Mouse (Mus musculus): Measurements from ENCODE around the gene Ubr1. TPM values are rescaled to one million over a fixed set of nuclear protein-coding genes. Genes with fewer than 3 reads are reported as not detected.

Gene Ubr1
- polyA plus RNA-seq (2015; fragmentation: Nextera tagmentation; extraction: Ambion mirVana): 18.5 and 22.0 TPM in 2 replicates

DNA sequence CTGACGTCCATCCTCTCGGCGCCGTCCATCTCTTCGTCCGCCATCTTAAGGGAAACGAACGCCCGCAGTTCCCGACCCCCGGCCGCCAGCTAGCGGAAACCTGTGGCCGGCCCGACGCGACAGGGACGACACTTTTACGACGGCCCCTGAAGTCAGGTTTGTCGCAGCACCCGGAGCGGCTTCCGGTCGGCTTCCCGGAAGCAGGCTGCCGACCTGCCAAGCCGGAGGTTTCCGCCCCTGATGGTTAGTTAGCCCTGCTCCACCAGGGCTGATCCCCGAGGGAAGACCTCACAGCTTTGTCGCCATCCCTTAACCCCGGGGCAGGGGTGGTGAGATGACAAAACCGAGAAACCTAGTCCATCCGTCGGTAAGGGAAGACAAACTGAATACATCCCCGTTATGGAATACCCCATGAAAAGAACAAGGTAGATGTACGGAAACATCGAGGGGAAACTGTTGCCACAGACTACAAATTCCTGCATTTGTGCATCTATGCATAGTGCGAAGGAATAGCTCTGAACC lies at the start of gene Ubr1:
Ubr1 (minus strand) TSS at position 157 of the 522 bp plus-strand sequence.
- under 1% methylated on average over 39 of the region's 39 CpGs for WGBS
- no peaks in the 10 kb centered on the region for H3K27me3 ChIP-seq (ENCODE audit: control insufficient read depth, insufficient read depth, low read length)
- peak; percentile 83 for ATAC-seq (replicated peaks; ENCODE audit: extremely low read depth, insufficient read depth, low FRiP score)
- H3K9me3 ChIP-seq (replicated peaks; ENCODE audit: control insufficient read depth, low read length): no peaks in the 10 kb centered on the region
- peak within 1 kb of the TSS; percentile 95 for H3K9ac ChIP-seq (ENCODE audit: low read length)
- peak within 1 kb of the TSS; percentile 80 for H3K4me3 ChIP-seq (ENCODE audit: low read length)
- H3K36me3 ChIP-seq (ENCODE audit: control insufficient read depth, insufficient read depth): no peaks in the 10 kb centered on the region
- H3K4me2 ChIP-seq (ENCODE audit: low read depth, low read length): peak within 1 kb of the TSS; percentile 90
- peak within 1 kb of the TSS; percentile 70 for H3K27ac ChIP-seq (ENCODE audit: low read length)
- H3K4me1 ChIP-seq (ENCODE audit: control insufficient read depth, insufficient read depth, low read length): peaks cover 11% of the 10 kb centered on the region

DNA sequence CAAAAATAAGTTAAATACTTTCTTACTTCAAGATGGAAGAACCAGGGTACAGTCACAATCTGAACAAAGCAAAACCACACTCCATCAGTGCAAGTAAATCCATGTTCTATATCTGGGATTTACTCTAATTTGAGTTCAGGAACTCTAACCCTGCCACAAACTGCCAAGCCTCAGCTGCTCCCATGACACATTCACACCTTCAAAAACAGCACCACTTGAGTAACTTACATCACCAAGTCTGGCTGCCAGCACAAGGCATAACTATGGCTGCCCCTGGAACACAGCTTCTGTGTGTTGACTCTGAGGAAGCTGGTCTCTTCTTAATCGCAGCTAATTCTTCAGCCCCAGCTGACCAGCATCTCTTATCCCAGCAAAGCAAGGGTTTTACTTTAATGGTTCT lies 46.6 kb upstream of the Ubr1 start:
- no peak for ATAC-seq (replicated peaks; ENCODE audit: extremely low read depth, insufficient read depth, low FRiP score)
- 65% methylated on average over 1 of the region's 1 CpGs for WGBS
- peaks cover 3% of the 10 kb centered on the region for H3K9me3 ChIP-seq (replicated peaks; ENCODE audit: control insufficient read depth, low read length)
- H3K36me3 ChIP-seq (ENCODE audit: control insufficient read depth, insufficient read depth): peaks cover 9% of the 10 kb centered on the region
- no peaks in the 10 kb centered on the region for H3K27me3 ChIP-seq (ENCODE audit: control insufficient read depth, insufficient read depth, low read length)
- H3K4me3 ChIP-seq (ENCODE audit: low read length): no peak overlapping the region
- H3K4me1 ChIP-seq (ENCODE audit: control insufficient read depth, insufficient read depth, low read length): no peaks in the 10 kb centered on the region
- no peak overlapping the region for H3K9ac ChIP-seq (ENCODE audit: low read length)
- no peak overlapping the region for H3K4me2 ChIP-seq (ENCODE audit: low read depth, low read length)
- H3K27ac ChIP-seq (ENCODE audit: low read length): no peak overlapping the region

DNA sequence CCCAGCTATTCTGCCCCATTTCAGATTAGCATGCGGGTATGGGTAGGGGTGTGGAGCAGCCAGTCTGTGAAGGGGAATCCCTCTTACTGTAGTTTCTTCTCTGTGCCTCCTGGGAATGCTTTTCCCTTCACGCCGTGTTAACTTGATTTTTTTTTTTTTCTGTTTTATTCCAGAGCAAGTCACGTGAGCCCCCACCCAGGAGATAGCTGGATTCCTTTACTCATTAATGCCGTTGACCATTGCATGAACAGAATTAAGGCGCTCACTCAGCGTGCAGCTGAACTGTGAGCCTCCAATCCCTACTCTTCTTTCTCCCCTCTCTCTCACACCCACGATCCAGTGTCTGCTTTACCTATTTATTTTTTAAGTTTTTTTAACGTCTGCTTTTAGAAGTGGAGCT lies 45.7 kb upstream of the Ubr1 start:
- Histone ChIP-seq H3K9ac (ENCODE audit: low read length) (no peak overlapping the region), H3K36me3 (ENCODE audit: control insufficient read depth, insufficient read depth) (peaks cover 9% of the 10 kb centered on the region), H3K4me1 (ENCODE audit: control insufficient read depth, insufficient read depth, low read length) (no peaks in the 10 kb centered on the region), H3K4me3 (ENCODE audit: low read length) (no peak overlapping the region), H3K27ac (ENCODE audit: low read length) (no peak overlapping the region), H3K4me2 (ENCODE audit: low read depth, low read length) (no peak overlapping the region), H3K9me3 (replicated peaks; ENCODE audit: control insufficient read depth, low read length) (peaks cover 3% of the 10 kb centered on the region), H3K27me3 (ENCODE audit: control insufficient read depth, insufficient read depth, low read length) (no peaks in the 10 kb centered on the region)
- no peak for ATAC-seq (replicated peaks; ENCODE audit: extremely low read depth, insufficient read depth, low FRiP score)
- WGBS: 78% methylated on average over 9 of the region's 9 CpGs

DNA sequence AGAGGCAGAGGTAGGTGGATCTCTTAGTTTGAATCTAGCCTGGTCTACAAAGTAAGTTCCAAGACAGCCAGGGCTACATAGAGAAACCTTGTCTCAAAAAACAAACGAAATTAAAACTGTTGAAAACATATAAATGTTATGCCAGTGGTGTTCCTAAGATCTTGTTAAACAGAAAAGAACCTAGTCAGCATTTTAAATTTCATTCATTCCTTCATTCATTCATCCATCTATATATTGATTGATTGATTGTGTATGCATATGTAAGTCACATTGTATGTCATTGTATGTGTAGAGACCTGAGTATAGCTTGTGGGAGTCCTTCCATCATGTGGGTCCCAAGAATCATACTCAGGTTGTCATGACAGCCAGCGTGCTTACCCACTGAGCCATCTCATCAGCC lies 45.0 kb upstream of the Ubr1 start:
- Histone ChIP-seq H3K4me1 (ENCODE audit: control insufficient read depth, insufficient read depth, low read length) (no peaks in the 10 kb centered on the region), H3K36me3 (ENCODE audit: control insufficient read depth, insufficient read depth) (peaks cover 9% of the 10 kb centered on the region), H3K9ac (ENCODE audit: low read length) (no peak overlapping the region), H3K4me3 (ENCODE audit: low read length) (no peak overlapping the region), H3K4me2 (ENCODE audit: low read depth, low read length) (no peak overlapping the region), H3K27me3 (ENCODE audit: control insufficient read depth, insufficient read depth, low read length) (no peaks in the 10 kb centered on the region), H3K27ac (ENCODE audit: low read length) (no peak overlapping the region), H3K9me3 (replicated peaks; ENCODE audit: control insufficient read depth, low read length) (peaks cover 3% of the 10 kb centered on the region)
- WGBS: 72% methylated on average over 2 of the region's 2 CpGs
- no peak for ATAC-seq (replicated peaks; ENCODE audit: extremely low read depth, insufficient read depth, low FRiP score)

DNA sequence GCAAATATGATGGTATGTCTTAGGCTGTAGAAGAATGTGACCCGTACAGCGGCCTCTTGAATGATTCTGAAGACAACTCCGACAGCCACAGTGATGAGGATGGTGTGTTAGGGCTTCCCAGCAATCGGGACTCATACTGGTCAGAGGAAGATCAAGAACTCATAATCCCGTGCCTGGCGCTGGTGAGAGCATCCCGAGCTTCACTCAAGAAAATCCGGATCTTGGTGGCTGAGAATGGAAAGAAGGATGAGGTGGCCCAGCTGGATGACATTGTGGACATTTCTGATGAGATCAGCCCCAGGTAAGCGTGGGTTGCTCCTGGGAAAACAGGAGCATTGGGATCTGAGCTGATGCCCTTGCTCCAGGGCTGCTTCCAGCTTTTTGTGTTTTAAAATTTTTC lies 42.2 kb upstream of the Ubr1 start:
- Histone ChIP-seq H3K9ac (ENCODE audit: low read length) (no peak overlapping the region), H3K9me3 (replicated peaks; ENCODE audit: control insufficient read depth, low read length) (peaks cover under 1% of the 10 kb centered on the region), H3K36me3 (ENCODE audit: control insufficient read depth, insufficient read depth) (peaks cover 6% of the 10 kb centered on the region), H3K27ac (ENCODE audit: low read length) (no peak overlapping the region), H3K27me3 (ENCODE audit: control insufficient read depth, insufficient read depth, low read length) (no peaks in the 10 kb centered on the region), H3K4me1 (ENCODE audit: control insufficient read depth, insufficient read depth, low read length) (peaks cover 7% of the 10 kb centered on the region), H3K4me2 (ENCODE audit: low read depth, low read length) (no peak overlapping the region), H3K4me3 (ENCODE audit: low read length) (no peak overlapping the region)
- WGBS: 82% methylated on average over 9 of the region's 9 CpGs
- ATAC-seq (replicated peaks; ENCODE audit: extremely low read depth, insufficient read depth, low FRiP score): no peak

DNA sequence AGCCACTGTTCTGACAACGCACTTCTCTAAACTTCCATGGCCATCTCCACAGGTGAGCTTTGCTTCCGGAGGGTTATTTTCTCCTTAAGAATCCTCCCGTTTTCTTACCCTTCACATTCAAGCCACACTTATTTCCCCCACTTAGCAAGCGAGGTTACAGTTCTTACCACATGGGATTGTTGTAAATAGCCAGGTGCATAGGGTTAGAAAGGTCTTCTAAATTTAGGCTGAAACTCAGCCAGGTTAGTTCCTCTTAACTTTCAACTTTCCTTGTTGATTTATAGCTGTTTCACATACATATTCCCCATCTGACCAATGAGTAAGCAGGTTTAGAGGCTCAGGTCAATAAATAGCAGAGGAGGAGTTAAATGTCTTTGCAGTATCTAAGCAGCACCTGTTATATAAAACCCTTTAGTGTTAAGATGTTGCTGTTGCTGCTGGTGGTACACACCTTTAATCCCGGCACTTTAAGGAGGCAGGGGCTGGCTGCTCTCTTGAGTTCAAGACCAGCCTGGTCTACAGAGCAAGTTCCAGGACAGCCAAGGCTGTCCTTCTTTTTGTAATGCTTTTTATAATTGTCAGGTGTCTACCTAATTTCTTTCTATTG lies 38.7 kb upstream of the Ubr1 start:
- peak overlapping the region; percentile 93 for H3K4me3 ChIP-seq (ENCODE audit: low read length)
- ATAC-seq (replicated peaks; ENCODE audit: extremely low read depth, insufficient read depth, low FRiP score): no peak
- H3K27ac ChIP-seq (ENCODE audit: low read length): no peak overlapping the region
- peaks cover 3% of the 10 kb centered on the region for H3K36me3 ChIP-seq (ENCODE audit: control insufficient read depth, insufficient read depth)
- H3K9me3 ChIP-seq (replicated peaks; ENCODE audit: control insufficient read depth, low read length): no peaks in the 10 kb centered on the region
- H3K9ac ChIP-seq (ENCODE audit: low read length): peak overlapping the region; percentile 85
- WGBS: 23% methylated on average over 5 of the region's 5 CpGs
- H3K27me3 ChIP-seq (ENCODE audit: control insufficient read depth, insufficient read depth, low read length): no peaks in the 10 kb centered on the region
- peaks cover 7% of the 10 kb centered on the region for H3K4me1 ChIP-seq (ENCODE audit: control insufficient read depth, insufficient read depth, low read length)
- H3K4me2 ChIP-seq (ENCODE audit: low read depth, low read length): peak overlapping the region; percentile 93

DNA sequence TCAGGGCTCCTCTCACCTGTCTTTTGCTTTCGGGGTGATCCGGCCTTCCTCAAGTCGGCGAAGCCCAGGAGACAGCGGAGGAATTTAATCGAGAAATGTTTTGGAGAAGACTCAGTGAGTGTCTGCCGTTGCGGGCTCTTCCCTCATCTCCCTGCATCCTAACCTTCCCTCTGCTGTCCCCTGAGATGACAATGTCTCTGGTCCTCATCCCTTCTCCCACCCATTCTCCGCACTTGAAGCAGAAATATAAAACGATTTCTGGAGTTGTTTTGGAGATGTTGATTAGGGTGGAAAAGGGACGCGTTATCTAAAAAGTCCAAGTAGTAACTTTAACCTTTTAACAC lies 38.1 kb upstream of the Ubr1 start:
- H3K27ac ChIP-seq (ENCODE audit: low read length): peak overlapping the region; percentile 44; the same call in 1 of the 2 replicates
- peak overlapping the region; percentile 93 for H3K4me2 ChIP-seq (ENCODE audit: low read depth, low read length)
- WGBS: 2% methylated on average over 12 of the region's 12 CpGs
- peak overlapping the region; percentile 93 for H3K4me3 ChIP-seq (ENCODE audit: low read length)
- H3K9ac ChIP-seq (ENCODE audit: low read length): peak overlapping the region; percentile 85
- peaks cover 7% of the 10 kb centered on the region for H3K4me1 ChIP-seq (ENCODE audit: control insufficient read depth, insufficient read depth, low read length)
- ATAC-seq (replicated peaks; ENCODE audit: extremely low read depth, insufficient read depth, low FRiP score): no peak
- no peaks in the 10 kb centered on the region for H3K27me3 ChIP-seq (ENCODE audit: control insufficient read depth, insufficient read depth, low read length)
- no peaks in the 10 kb centered on the region for H3K9me3 ChIP-seq (replicated peaks; ENCODE audit: control insufficient read depth, low read length)
- peaks cover 3% of the 10 kb centered on the region for H3K36me3 ChIP-seq (ENCODE audit: control insufficient read depth, insufficient read depth)

DNA sequence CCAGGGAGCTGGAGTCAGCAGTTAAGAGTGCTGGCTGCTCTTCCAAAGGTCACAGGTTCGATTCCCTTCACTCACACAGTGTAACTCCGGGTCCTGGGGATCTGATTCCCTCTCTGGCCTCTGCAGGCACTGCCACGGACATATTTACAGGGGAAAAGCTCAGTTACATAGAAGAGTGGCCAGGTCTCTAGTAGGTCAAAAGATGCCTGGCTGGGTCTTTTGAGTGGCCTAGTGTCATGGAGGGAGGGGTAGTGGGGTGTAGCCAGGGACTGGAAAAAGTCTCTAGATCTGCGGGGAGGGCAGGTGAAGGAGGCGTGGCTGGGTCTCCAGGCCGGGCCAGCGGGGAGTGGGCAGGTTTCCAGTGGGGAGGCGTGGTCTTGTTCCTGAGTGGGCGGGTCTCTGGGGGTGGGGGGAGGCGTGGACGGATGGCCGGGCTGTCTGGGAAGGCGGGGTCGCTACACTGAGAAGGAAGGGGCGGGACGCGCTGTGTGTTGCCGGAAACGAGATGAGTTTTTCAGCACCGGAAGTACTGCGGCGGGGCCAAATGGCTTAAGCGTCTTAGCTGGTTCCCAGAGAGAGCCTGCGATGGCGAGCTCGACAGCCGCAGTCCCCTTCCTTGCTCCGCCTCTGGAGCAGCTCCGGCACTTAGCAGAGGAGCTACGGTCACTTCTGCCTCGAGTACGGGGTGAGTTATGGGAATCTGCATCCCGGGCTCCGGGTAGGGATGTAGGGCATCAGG lies 37.6 kb upstream of the Ubr1 start, which contains the start of gene Ccndbp1:
Ccndbp1 (plus strand) TSS at position 479 of the 739 bp plus-strand sequence.
- 2% methylated on average over 32 of the region's 34 CpGs for WGBS

DNA sequence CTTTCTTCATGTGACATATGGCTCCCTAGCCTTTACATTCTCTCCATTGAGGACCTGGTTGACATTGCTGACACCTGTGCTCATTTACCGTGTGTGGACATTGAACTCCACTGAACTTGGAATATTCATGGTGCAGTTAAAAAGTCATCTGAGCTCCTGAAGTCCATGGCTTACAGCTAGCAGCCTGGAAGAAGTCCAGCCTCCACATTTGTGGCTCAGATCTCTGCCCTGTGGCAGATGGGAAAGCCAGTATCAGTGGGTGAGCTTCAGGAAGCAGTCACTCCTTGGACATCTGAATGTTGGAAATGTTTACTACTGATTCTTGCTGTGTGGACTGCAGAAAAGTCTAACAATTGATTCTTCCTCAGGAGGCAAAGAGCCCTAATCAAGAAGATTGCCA lies 36.5 kb upstream of the Ubr1 start:
- no peak overlapping the region for H3K9ac ChIP-seq (ENCODE audit: low read length)
- 80% methylated on average over 1 of the region's 1 CpGs for WGBS
- H3K27me3 ChIP-seq (ENCODE audit: control insufficient read depth, insufficient read depth, low read length): no peaks in the 10 kb centered on the region

More for the DNA sequence above, 37.6 kb upstream of the Ubr1 start, which contains the start of gene Ccndbp1:
- peak within 1 kb of the TSS; percentile 85 for H3K9ac ChIP-seq (ENCODE audit: low read length)
- no peaks in the 10 kb centered on the region for H3K9me3 ChIP-seq (replicated peaks; ENCODE audit: control insufficient read depth, low read length)
- H3K4me2 ChIP-seq (ENCODE audit: low read depth, low read length): peak within 1 kb of the TSS; percentile 93
- peak; percentile 98 for ATAC-seq (replicated peaks; ENCODE audit: extremely low read depth, insufficient read depth, low FRiP score)
- H3K36me3 ChIP-seq (ENCODE audit: control insufficient read depth, insufficient read depth): peaks cover 3% of the 10 kb centered on the region
- H3K4me1 ChIP-seq (ENCODE audit: control insufficient read depth, insufficient read depth, low read length): peaks cover 7% of the 10 kb centered on the region
- H3K27ac ChIP-seq (ENCODE audit: low read length): peak within 1 kb of the TSS; percentile 44
- no peaks in the 10 kb centered on the region for H3K27me3 ChIP-seq (ENCODE audit: control insufficient read depth, insufficient read depth, low read length)
- H3K4me3 ChIP-seq (ENCODE audit: low read length): peak within 1 kb of the TSS; percentile 93

More for the DNA sequence above, 36.5 kb upstream of the Ubr1 start:
- peaks cover 7% of the 10 kb centered on the region for H3K4me1 ChIP-seq (ENCODE audit: control insufficient read depth, insufficient read depth, low read length)
- H3K4me2 ChIP-seq (ENCODE audit: low read depth, low read length): no peak overlapping the region
- no peaks in the 10 kb centered on the region for H3K9me3 ChIP-seq (replicated peaks; ENCODE audit: control insufficient read depth, low read length)
- no peak overlapping the region for H3K4me3 ChIP-seq (ENCODE audit: low read length)
- H3K27ac ChIP-seq (ENCODE audit: low read length): no peak overlapping the region
- H3K36me3 ChIP-seq (ENCODE audit: control insufficient read depth, insufficient read depth): no peaks in the 10 kb centered on the region
- no peak for ATAC-seq (replicated peaks; ENCODE audit: extremely low read depth, insufficient read depth, low FRiP score)

Measured in heart, embryonic 16.5 days (tissue).